Mouse (Mus musculus) bone marrow, adult 2 months (tissue): ENCODE results near the gene Dusp12.

Source experiments
- CTCF ChIP-seq: fragments of 200-500 bp; IDR thresholded peaks from 2 replicates; pipeline ENCODE4 v1.5.1; 2011; ENCODE audit warnings: low read length, control low read depth; ENCODE audit not compliant: control insufficient read depth, insufficient read depth
- POLR2A ChIP-seq: fragments of 200-500 bp; IDR thresholded peaks from 2 replicates; pipeline ENCODE4 v1.6.1; 2011; ENCODE audit warnings: low read depth, mild to moderate bottlenecking, control low read depth, low read length, borderline replicate concordance; ENCODE audit not compliant: control insufficient read depth

- no peak for TF ChIP-seq CTCF
- TF ChIP-seq POLR2A: no peak
Measured at GRCm38 (mm10) chr1:170892279-170892678, 6.9 kb upstream of the Dusp12 start.
